Mouse (Mus musculus): ENCODE results near the gene Tectb. TPM values are rescaled to one million over a fixed set of nuclear protein-coding genes. Genes with fewer than 3 reads are reported as not detected.
"Not testable (repeated sequence)": the region's sequence is repeated elsewhere in the genome, so short reads cannot be mapped to it uniquely, and the experiment has no call there.

The Tectb gene
- polyA plus RNA-seq, 1 experiment: not detected

- H3K4me1 ChIP-seq (ENCODE audit: control insufficient read depth, insufficient read depth, insufficient read length, low read length): peaks cover 7% of the 10 kb centered on the region; the same call in 1 of the 2 replicates
- peak overlapping the region; percentile 50 for H3K27ac ChIP-seq (ENCODE audit: insufficient read depth, low read depth, low read length)
- no peak for TF ChIP-seq CTCF (IDR thresholded peaks at IDR 0.05; ENCODE audit: extremely low read depth, insufficient read length, insufficient replicate concordance, low read depth, low read length)
- TF ChIP-seq POLR2A (IDR thresholded peaks at IDR 0.05; ENCODE audit: low read depth, low read length): no peak
- H3K27me3 ChIP-seq (ENCODE audit: control insufficient read depth, insufficient read depth, low read length): no peaks in the 10 kb centered on the region
- no peak overlapping the region for H3K4me3 ChIP-seq (ENCODE audit: low read depth, low read length)
- H3K36me3 ChIP-seq (ENCODE audit: control insufficient read depth, insufficient read depth, low read length): no peaks in the 10 kb centered on the region
- 70% methylated on average over 1 of the region's 1 CpGs for WGBS
Observed at GRCm38 (mm10) chr19:55165183-55165865, 15.2 kb upstream of the Tectb start.

- H3K4me3 ChIP-seq (ENCODE audit: low read depth, low read length): no peak overlapping the region
- no peaks in the 10 kb centered on the region for H3K36me3 ChIP-seq (ENCODE audit: control insufficient read depth, insufficient read depth, low read length)
- no peak for TF ChIP-seq CTCF (IDR thresholded peaks at IDR 0.05; ENCODE audit: extremely low read depth, insufficient read length, insufficient replicate concordance, low read depth, low read length)
- TF ChIP-seq POLR2A (IDR thresholded peaks at IDR 0.05; ENCODE audit: low read depth, low read length): no peak
- no peak overlapping the region for H3K27ac ChIP-seq (ENCODE audit: insufficient read depth, low read depth, low read length)
- peaks cover 7% of the 10 kb centered on the region; the same call in 1 of the 2 replicates for H3K4me1 ChIP-seq (ENCODE audit: control insufficient read depth, insufficient read depth, insufficient read length, low read length)
- no peaks in the 10 kb centered on the region for H3K27me3 ChIP-seq (ENCODE audit: control insufficient read depth, insufficient read depth, low read length)
- WGBS: 49% methylated on average over 4 of the region's 4 CpGs
Observed at GRCm38 (mm10) chr19:55165954-55166353, 14.6 kb upstream of the Tectb start.

- H3K27me3 ChIP-seq (ENCODE audit: control insufficient read depth, insufficient read depth, low read length): no peaks in the 10 kb centered on the region
- H3K27ac ChIP-seq (ENCODE audit: insufficient read depth, low read depth, low read length): no peak overlapping the region
- 76% methylated on average over 2 of the region's 2 CpGs for WGBS
- peaks cover 7% of the 10 kb centered on the region; the same call in 1 of the 2 replicates for H3K4me1 ChIP-seq (ENCODE audit: control insufficient read depth, insufficient read depth, insufficient read length, low read length)
- no peak overlapping the region for H3K4me3 ChIP-seq (ENCODE audit: low read depth, low read length)
- TF ChIP-seq POLR2A (IDR thresholded peaks at IDR 0.05; ENCODE audit: low read depth, low read length) (no peak), CTCF (IDR thresholded peaks at IDR 0.05; ENCODE audit: extremely low read depth, insufficient read length, insufficient replicate concordance, low read depth, low read length) (no peak)
- H3K36me3 ChIP-seq (ENCODE audit: control insufficient read depth, insufficient read depth, low read length): no peaks in the 10 kb centered on the region
Observed at GRCm38 (mm10) chr19:55166741-55167140, 13.8 kb upstream of the Tectb start.

- Histone ChIP-seq H3K27ac (ENCODE audit: insufficient read depth, low read depth, low read length) (no peak overlapping the region), H3K4me3 (ENCODE audit: low read depth, low read length) (no peak overlapping the region), H3K27me3 (ENCODE audit: control insufficient read depth, insufficient read depth, low read length) (no peaks in the 10 kb centered on the region), H3K4me1 (ENCODE audit: control insufficient read depth, insufficient read depth, insufficient read length, low read length) (peaks cover 7% of the 10 kb centered on the region; the same call in 1 of the 2 replicates), H3K36me3 (ENCODE audit: control insufficient read depth, insufficient read depth, low read length) (no peaks in the 10 kb centered on the region)
- whole genome bisulfite sequencing: 38% methylated on average over 2 of the region's 2 CpGs
- no peak for TF ChIP-seq CTCF (IDR thresholded peaks at IDR 0.05; ENCODE audit: extremely low read depth, insufficient read length, insufficient replicate concordance, low read depth, low read length)
- no peak for TF ChIP-seq POLR2A (IDR thresholded peaks at IDR 0.05; ENCODE audit: low read depth, low read length)
Observed at GRCm38 (mm10) chr19:55167741-55168140, 12.8 kb upstream of the Tectb start.

GRCm38 (mm10) chr19:55168360-55168759, 12.2 kb upstream of the Tectb start:
- no peak overlapping the region for H3K4me3 ChIP-seq (ENCODE audit: low read depth, low read length)
- TF ChIP-seq CTCF (IDR thresholded peaks at IDR 0.05; ENCODE audit: extremely low read depth, insufficient read length, insufficient replicate concordance, low read depth, low read length): no peak
- H3K27me3 ChIP-seq (ENCODE audit: control insufficient read depth, insufficient read depth, low read length): no peaks in the 10 kb centered on the region
- H3K36me3 ChIP-seq (ENCODE audit: control insufficient read depth, insufficient read depth, low read length): no peaks in the 10 kb centered on the region
- no peak overlapping the region for H3K27ac ChIP-seq (ENCODE audit: insufficient read depth, low read depth, low read length)
- H3K4me1 ChIP-seq (ENCODE audit: control insufficient read depth, insufficient read depth, insufficient read length, low read length): peaks cover 7% of the 10 kb centered on the region; the same call in 1 of the 2 replicates
- WGBS: 27% methylated on average over 6 of the region's 6 CpGs

GRCm38 (mm10) chr19:55169236-55169729, 11.2 kb upstream of the Tectb start:
- not testable (repeated sequence) for H3K27me3 ChIP-seq (ENCODE audit: control insufficient read depth, insufficient read depth, low read length); H3K4me1 ChIP-seq (ENCODE audit: control insufficient read depth, insufficient read depth, insufficient read length, low read length); H3K4me3 ChIP-seq (ENCODE audit: low read depth, low read length); H3K27ac ChIP-seq (ENCODE audit: insufficient read depth, low read depth, low read length); H3K36me3 ChIP-seq (ENCODE audit: control insufficient read depth, insufficient read depth, low read length)
- 92% methylated on average over 8 of the region's 8 CpGs for WGBS

- peaks cover 4% of the 10 kb centered on the region; the same call in 1 of the 2 replicates for H3K4me1 ChIP-seq (ENCODE audit: control insufficient read depth, insufficient read depth, insufficient read length, low read length)
- H3K4me3 ChIP-seq (ENCODE audit: low read depth, low read length): no peak overlapping the region
- TF ChIP-seq POLR2A (IDR thresholded peaks at IDR 0.05; ENCODE audit: low read depth, low read length) (no peak), CTCF (IDR thresholded peaks at IDR 0.05; ENCODE audit: extremely low read depth, insufficient read length, insufficient replicate concordance, low read depth, low read length) (no peak)
- no peak overlapping the region for H3K27ac ChIP-seq (ENCODE audit: insufficient read depth, low read depth, low read length)
- no peaks in the 10 kb centered on the region for H3K27me3 ChIP-seq (ENCODE audit: control insufficient read depth, insufficient read depth, low read length)
- no peaks in the 10 kb centered on the region for H3K36me3 ChIP-seq (ENCODE audit: control insufficient read depth, insufficient read depth, low read length)
Observed at GRCm38 (mm10) chr19:55170399-55170798, 10.1 kb upstream of the Tectb start.

Data from small intestine, adult 2 months (tissue).